Mouse (Mus musculus) hindbrain, embryonic 10.5 days (tissue): Measurements from ENCODE around the gene Cpne5. TPM values are rescaled to one million over a fixed set of nuclear protein-coding genes. Genes with fewer than 3 reads are reported as not detected.
A peak's percentile ranks its signal among the peaks of the same experiment; 100 is the strongest.

Experiments used
- DNase-seq: peaks from one replicate; pipeline ENCODE4 v3.0.0-alpha.2; 2017; ENCODE audit warnings: low spot score
- H3K27ac ChIP-seq: fragments of 300-500 bp; sonication (generic); 2 replicates; pipeline ENCODE4 v1.5.1; 2016; ENCODE audit warnings: mild to moderate bottlenecking, moderate library complexity
- H3K27me3 ChIP-seq: fragments of 300-500 bp; sonication (generic); 2 replicates; pipeline ENCODE4 v1.6.1; 2016; ENCODE audit warnings: mild to moderate bottlenecking; ENCODE audit not compliant: poor library complexity, insufficient read depth, severe bottlenecking
- H3K36me3 ChIP-seq: fragments of 300-500 bp; sonication (generic); 2 replicates; pipeline ENCODE4 v1.6.1; 2016; ENCODE audit warnings: mild to moderate bottlenecking, moderate library complexity
- H3K4me1 ChIP-seq: fragments of 300-500 bp; sonication (generic); replicated peaks from 2 replicates; pipeline ENCODE4 v1.6.1; 2016; ENCODE audit warnings: mild to moderate bottlenecking
- H3K4me3 ChIP-seq: fragments of 300-500 bp; sonication (generic); 2 replicates; pipeline ENCODE4 v1.5.1; 2016; ENCODE audit warnings: mild to moderate bottlenecking, moderate library complexity
- H3K9me3 ChIP-seq: fragments of 300-500 bp; sonication (generic); 2 replicates; pipeline ENCODE4 v1.6.1; 2016; ENCODE audit warnings: mild to moderate bottlenecking, moderate library complexity
- WGBS: fragments of 180-500 bp; shearing (Covaris S2); methylation state at CpG from one replicate; pipeline ENCODE4 v1.1.7; 2016; 5-methylcytosine and 5-hydroxymethylcytosine counted together
- polyA plus RNA-seq: library from polyadenylated mRNA; unstranded; fragments of >200 nt; fragmentation: Nextera tagmentation; extraction: Ambion mirVana; gene quantifications from 2 replicates; pipeline ENCODE4 v1.2.1, GENCODE M21; 2016

The Cpne5 gene
- polyA plus RNA-seq, 1 experiment from 2014 or later, result 3.0 TPM

DNA sequence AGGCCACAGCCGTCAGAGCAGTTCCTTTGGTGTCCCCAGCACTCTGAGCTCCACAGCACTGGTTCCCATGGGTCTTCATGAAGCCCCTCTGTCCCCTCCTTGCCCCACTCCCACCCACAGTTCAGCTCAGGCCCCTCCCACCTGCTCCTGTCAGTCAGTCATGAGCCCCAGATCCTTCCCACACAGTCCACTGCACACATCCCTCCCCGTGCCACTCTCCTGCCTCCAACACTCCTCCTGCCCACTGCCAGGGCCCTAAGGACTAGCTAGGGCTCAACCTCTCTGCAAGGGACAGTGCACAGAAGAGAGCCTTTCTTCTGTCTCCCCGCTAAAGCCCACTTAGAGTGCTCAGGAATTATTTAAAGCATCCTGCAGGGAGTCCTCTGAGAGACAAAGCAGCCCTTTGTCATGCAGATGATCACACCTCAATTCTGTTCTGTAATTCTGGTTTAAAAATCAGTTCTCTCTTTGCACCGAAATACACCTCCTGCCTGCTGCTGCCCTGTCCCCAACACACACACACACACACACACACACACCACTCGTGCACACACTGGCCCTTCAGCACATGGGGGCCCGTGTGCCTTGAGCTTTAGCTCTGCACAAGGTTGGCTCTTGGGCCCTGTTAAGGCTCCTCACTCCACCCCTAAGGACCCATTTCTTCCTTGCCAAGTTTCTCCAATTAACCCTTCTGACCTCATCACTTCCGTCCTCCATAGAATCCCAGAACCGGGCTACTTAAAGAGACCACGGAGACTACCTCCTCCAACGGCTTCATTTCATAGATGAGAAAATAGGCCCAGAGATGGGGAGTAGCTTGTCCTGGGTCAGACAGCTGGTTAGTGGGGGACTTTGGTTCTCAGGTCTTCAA lies 50.7 kb downstream of the Cpne5 start:
- H3K4me3 ChIP-seq, result no peak overlapping the region

DNA sequence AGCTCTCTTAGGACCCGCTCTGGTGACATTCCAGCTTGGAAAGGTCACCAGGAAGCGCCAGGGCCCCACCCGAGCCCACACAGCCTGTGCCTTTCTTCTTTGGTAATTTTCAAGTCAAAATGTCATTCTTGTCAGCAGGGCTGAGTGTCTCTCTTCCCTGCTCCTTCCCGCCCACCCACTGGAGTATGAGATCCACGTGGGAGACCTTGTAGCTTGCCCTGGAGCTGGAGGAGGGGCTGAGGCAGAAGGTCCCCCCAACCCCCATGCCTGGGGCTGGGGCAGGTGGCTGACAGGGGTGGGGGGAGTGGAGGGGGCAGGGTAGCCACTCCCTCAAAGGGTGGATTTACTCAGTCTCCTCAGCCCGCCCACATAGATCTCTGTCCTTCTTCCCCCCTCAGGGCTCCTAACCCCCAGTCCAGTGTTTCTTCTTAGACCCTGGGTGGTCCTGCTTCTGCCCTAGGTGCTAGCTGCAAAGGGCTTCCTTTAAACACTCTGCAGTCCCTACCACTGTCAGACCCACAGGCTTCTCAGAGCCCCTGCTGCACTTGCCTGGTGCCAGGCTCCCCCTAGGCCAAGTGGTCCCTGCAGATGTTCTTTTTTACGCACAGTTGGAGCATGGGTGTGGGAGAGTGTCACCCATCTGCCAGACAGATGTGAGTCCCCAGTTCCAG lies 52.5 kb downstream of the Cpne5 start:
- no peaks in the 10 kb centered on the region for H3K36me3 ChIP-seq
- no peak overlapping the region for H3K4me3 ChIP-seq
- H3K4me1 ChIP-seq, result peaks cover 66% of the 10 kb centered on the region
- 31% methylated on average over 7 of the region's 7 CpGs for WGBS
- peak; percentile 23 for DNase-seq
- H3K27ac ChIP-seq, result peak overlapping the region; percentile 57
- H3K27me3 ChIP-seq, result peaks cover 32% of the 10 kb centered on the region
- no peaks in the 10 kb centered on the region for H3K9me3 ChIP-seq

More for the DNA sequence above, 50.7 kb downstream of the Cpne5 start:
- peak overlapping the region; percentile 78 for H3K27ac ChIP-seq
- no peaks in the 10 kb centered on the region for H3K36me3 ChIP-seq
- H3K9me3 ChIP-seq, result no peaks in the 10 kb centered on the region
- DNase-seq, result peak; percentile 14
- H3K4me1 ChIP-seq, result peaks cover 69% of the 10 kb centered on the region
- peaks cover 35% of the 10 kb centered on the region for H3K27me3 ChIP-seq
- 19% methylated on average over 10 of the region's 10 CpGs for WGBS

DNA sequence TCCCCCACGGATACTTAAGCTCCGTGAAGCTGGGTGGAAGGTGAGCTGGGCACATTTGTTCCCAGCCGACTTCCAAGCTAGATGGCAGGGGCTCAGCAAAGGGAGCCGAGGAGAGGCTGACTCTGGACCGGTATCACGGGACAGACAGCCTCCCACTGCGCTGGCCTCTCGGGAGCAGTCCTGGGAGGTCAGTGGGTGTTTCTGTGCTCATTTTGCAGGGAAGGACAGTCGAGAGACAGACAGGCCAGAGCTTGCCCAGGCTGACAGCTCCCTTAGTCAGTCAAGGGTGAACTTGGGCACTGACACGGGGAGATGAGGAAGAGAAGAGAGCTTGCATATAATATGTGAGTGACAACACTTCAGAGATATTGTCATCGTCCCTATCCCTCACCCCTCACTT lies 54.8 kb downstream of the Cpne5 start:
- DNase-seq, result no peak
- H3K4me3 ChIP-seq, result no peak overlapping the region
- H3K27me3 ChIP-seq, result peaks cover 11% of the 10 kb centered on the region
- no peaks in the 10 kb centered on the region for H3K9me3 ChIP-seq
- WGBS, result 70% methylated on average over 11 of the region's 11 CpGs
- H3K36me3 ChIP-seq, result no peaks in the 10 kb centered on the region
- H3K4me1 ChIP-seq, result peaks cover 52% of the 10 kb centered on the region
- peak overlapping the region; percentile 43; the same call in 1 of the 2 replicates for H3K27ac ChIP-seq

DNA sequence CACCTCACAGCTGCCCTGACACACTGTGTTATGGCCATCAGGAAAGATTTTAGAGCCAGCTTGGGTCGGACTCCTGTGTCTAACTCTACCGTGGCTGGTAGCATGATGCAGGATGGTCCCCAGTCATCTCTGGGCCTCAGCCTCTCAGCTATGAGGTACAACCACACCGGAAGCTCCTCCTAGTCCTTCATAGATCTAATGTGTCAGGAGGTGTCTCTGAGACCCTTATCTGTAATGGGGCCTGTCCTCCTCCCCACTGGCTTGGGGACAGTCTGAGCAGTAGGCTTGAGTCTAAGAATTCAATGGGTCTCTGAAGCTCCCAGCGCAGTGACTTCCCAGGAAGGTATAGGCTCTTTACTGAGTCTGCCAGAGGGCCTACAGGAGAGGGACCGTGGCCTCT lies 56.2 kb downstream of the Cpne5 start:
- peaks cover 40% of the 10 kb centered on the region for H3K4me1 ChIP-seq
- no peak for DNase-seq
- H3K36me3 ChIP-seq, result no peaks in the 10 kb centered on the region
- H3K27me3 ChIP-seq, result 0 out of 2 replicates have a peak, but pooled peaks cover 7% of the 10 kb centered on the region
- whole genome bisulfite sequencing, result 84% methylated on average over 5 of the region's 5 CpGs
- no peaks in the 10 kb centered on the region for H3K9me3 ChIP-seq
- peak overlapping the region; percentile 16; the same call in 1 of the 2 replicates for H3K27ac ChIP-seq
- no peak overlapping the region for H3K4me3 ChIP-seq

DNA sequence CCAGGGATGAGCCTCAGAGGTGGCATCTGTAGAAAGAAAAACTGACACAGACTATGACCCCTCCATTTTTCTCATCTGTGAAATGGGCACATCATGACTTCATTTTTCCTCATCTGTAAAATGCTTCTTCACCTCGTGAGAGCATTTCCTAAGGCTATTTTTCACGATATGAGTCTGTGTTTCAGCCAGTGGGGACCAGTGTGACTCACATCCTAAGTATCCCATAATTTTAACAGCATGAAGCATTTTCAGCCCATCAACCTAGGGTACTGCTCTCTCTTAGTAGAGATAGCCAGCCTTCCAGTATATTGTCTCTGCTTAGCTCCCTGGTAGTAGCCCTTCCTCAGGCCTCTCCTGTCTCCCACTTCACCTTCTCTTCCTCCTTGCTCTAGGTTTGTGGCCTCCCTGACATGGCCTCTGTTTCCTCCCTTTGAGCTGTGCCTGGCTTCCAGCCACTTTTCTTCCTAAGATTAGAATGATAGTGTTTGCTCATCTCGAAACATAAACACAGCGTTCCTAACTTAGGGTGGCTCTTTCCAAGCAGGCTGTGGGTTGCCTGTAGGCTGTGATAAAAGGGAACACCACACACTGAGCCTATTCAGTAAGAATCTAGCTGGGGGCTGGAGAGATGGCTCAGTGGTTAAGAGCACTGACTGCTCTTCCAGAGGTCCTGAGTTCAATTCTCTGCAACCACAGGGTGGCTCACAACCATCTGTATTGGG lies 57.4 kb downstream of the Cpne5 start:
- DNase-seq, result no peak
- no peak overlapping the region for H3K27ac ChIP-seq
- H3K27me3 ChIP-seq, result 0 out of 2 replicates have a peak, but pooled peaks cover 7% of the 10 kb centered on the region
- no peak overlapping the region for H3K4me3 ChIP-seq
- H3K9me3 ChIP-seq, result no peaks in the 10 kb centered on the region
- WGBS, result 88% methylated on average over 4 of the region's 4 CpGs
- no peaks in the 10 kb centered on the region for H3K36me3 ChIP-seq
- H3K4me1 ChIP-seq, result peaks cover 41% of the 10 kb centered on the region

DNA sequence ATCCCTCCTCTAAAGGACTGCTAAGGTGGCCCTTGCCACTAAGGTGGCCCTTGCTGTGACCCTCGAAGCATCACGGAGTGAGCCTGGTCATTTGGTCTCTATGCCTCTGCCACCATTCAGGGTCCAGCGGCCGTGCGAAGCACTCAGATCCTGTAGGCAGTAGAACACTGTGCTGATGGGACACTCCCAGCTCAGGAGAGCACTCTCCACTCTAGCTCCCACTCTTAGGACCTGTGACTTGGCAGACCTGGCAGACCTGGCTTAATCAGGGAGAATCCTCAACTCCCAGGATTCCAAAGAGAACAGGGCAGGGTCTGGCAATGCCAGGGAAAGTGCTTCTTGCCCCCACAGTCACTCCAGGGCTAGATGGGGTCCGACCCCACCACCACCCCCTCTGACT lies 58.0 kb downstream of the Cpne5 start:
- no peak for DNase-seq
- no peaks in the 10 kb centered on the region for H3K36me3 ChIP-seq
- 0 out of 2 replicates have a peak, but pooled peaks cover 7% of the 10 kb centered on the region for H3K27me3 ChIP-seq
- H3K27ac ChIP-seq, result no peak overlapping the region
- WGBS, result 86% methylated on average over 6 of the region's 6 CpGs
- no peak overlapping the region for H3K4me3 ChIP-seq
- H3K4me1 ChIP-seq, result peaks cover 34% of the 10 kb centered on the region
- no peaks in the 10 kb centered on the region for H3K9me3 ChIP-seq

DNA sequence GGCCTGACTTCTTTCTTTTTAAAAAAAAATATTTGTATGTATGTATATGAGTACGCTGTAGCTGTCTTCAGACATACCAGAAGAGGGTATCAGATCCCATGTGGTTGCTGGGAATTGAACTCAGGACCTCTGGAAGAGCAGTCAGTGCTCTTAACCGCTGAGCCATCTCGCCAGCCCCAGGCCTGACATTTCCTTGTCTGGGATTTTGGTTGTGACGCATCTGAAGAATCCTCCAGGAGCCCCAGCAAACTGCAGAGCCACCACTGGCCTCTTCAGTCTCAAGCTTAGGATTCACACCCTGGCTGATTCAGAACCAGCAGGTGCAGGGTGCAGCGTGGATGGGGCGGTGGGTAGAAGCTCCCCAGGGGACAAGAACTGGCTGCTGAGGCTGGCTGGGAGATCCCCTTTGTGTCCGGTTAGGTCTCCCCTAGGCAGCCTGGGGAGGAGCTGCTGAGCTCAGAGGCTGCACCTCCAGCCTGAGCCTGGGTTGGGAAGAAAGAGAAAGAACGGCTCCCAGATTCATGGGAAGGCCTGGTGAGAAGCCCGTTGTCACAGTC lies 59.4 kb downstream of the Cpne5 start:
- Histone ChIP-seq H3K27ac (0 out of 2 replicates have a peak overlapping the region, but pooled peaks have one; percentile 31), H3K36me3 (no peaks in the 10 kb centered on the region), H3K4me3 (no peak overlapping the region), H3K27me3 (no peaks in the 10 kb centered on the region), H3K9me3 (no peaks in the 10 kb centered on the region), H3K4me1 (peaks cover 24% of the 10 kb centered on the region)
- 67% methylated on average over 9 of the region's 9 CpGs for WGBS
- no peak for DNase-seq

DNA sequence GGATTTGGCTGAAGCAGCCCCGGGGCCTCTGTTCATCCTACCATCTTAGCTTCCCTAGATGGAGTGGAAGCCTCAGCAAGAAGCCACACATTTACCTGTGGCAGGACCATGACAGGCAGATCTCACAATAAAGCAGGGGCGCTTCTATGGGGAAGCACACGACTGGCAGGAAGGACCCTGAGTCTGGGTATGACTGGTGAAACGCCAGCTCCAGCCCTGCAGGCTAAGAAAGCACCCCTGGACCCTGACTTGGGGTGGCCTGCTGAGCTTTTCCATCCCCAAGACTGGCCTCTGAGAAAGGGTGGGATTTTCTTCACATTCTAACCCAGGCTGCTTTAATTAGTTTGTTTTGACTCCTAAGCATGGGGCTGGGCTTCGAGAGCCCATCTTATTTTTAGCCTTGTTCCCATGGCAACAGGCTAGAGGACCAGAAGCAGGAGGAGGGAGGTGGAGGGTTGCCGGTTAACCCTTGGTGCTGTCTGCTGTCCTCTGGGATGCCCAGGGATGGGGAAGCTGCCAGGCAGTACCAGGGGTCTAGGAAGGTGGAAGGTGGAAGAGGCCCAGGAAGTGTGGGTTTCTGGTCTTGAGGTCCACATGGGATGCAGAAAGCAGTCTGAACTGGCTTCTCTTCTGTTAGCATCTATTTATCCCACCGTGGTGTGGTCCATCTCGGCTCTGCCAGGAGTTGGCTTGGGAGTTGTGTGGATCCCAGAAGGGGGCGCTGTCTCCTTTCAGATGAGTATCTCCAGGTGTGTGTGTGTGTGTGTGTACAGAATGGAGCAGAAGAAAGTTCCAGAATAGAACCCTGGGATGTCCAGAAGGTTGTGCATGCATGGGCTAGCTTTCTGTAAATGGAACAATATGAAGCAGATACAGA lies 61.3 kb downstream of the Cpne5 start:
- Histone ChIP-seq H3K27me3 (no peaks in the 10 kb centered on the region), H3K9me3 (no peaks in the 10 kb centered on the region), H3K36me3 (no peaks in the 10 kb centered on the region), H3K4me1 (peaks cover 26% of the 10 kb centered on the region), H3K4me3 (no peak overlapping the region), H3K27ac (0 out of 2 replicates have a peak overlapping the region, but pooled peaks have one; percentile 35)
- WGBS, result 20% methylated on average over 9 of the region's 9 CpGs
- DNase-seq, result peak; percentile 73

DNA sequence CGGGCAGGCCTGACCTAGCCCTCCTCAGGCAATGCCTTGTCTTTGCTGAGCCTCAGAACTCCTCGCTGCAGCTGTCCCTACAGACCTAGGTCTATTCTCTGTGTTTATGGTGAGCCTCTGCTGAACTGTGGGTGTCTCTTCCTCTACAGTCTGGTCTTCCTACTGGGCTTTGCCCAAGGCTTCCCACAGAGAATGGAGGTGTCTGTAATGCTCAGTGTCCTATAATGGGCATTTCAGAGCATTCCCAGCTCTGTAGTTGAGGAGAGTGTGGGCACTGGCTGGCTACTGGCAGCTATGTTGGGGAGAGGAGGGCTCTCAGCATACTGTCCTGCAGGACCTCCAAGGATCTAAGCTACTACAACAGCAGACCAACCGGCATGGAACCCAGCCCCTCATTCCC lies 62.3 kb downstream of the Cpne5 start:
- Histone ChIP-seq H3K4me3 (no peak overlapping the region), H3K27ac (0 out of 2 replicates have a peak overlapping the region, but pooled peaks have one; percentile 35), H3K36me3 (no peaks in the 10 kb centered on the region), H3K4me1 (peaks cover 34% of the 10 kb centered on the region), H3K9me3 (no peaks in the 10 kb centered on the region), H3K27me3 (no peaks in the 10 kb centered on the region)
- no peak for DNase-seq
- WGBS, result 75% methylated on average over 3 of the region's 3 CpGs

DNA sequence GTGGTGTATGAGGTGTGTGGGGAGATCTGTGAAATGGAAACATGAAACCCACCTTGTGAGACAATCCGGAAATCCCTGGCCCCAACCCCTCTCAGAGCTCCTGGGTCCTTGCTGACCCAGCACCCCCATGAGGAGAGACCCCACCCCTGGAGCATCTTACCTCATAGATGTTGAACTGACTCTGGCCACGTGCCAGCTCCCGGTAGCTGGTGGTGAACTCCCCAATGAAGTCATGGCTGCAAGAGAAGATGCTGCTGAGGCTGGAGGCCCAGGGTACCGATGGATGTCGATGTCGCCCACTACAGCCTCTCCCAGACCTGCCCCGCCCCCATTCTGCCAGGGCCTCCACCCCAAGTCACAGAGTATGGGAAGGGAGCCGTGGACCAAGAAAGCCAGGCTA lies 64.8 kb downstream of the Cpne5 start:
- H3K4me1 ChIP-seq, result peaks cover 32% of the 10 kb centered on the region
- H3K4me3 ChIP-seq, result no peak overlapping the region
- no peak for DNase-seq
- H3K9me3 ChIP-seq, result no peaks in the 10 kb centered on the region
- no peaks in the 10 kb centered on the region for H3K27me3 ChIP-seq
- H3K27ac ChIP-seq, result no peak overlapping the region
- H3K36me3 ChIP-seq, result no peaks in the 10 kb centered on the region
- whole genome bisulfite sequencing, result 69% methylated on average over 8 of the region's 8 CpGs

DNA sequence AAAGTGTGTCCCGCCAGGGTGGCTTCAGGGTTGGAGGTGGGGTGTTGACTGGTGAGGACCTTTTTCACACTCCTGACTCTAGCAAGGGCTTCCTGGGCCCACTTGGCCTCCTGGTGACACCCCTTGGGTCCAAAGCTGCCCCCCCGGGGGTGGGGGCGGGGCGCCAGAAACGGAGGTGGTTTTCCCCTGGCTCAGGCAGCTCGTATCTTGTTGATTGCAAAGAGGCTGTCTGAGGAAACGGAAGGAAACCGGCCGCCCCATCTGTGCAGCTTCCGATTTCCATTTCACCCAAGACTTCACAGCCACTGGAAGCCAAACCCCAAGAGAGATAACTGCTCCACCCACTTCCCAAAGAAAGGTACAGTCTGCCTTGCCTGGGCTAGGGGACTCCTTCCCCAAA lies 65.9 kb downstream of the Cpne5 start:
- Histone ChIP-seq H3K27ac (no peak overlapping the region), H3K4me3 (no peak overlapping the region), H3K9me3 (no peaks in the 10 kb centered on the region), H3K4me1 (peaks cover 37% of the 10 kb centered on the region), H3K36me3 (no peaks in the 10 kb centered on the region), H3K27me3 (0 out of 2 replicates have a peak, but pooled peaks cover 5% of the 10 kb centered on the region)
- WGBS, result 58% methylated on average over 10 of the region's 10 CpGs
- DNase-seq, result no peak
